Mouse (Mus musculus) forebrain, embryonic 10.5 days (tissue): ENCODE results near the gene Rd3. TPM values are rescaled to one million over a fixed set of nuclear protein-coding genes. Genes with fewer than 3 reads are reported as not detected.

Experiments used
- DNase-seq: peaks from one replicate; pipeline ENCODE4 v3.0.0-alpha.2; 2017; ENCODE audit warnings: low spot score; ENCODE audit errors: extremely low spot score
- H3K27ac ChIP-seq: fragments of 300-500 bp; sonication (generic); 2 replicates; pipeline ENCODE4 v1.5.1; 2016; ENCODE audit warnings: mild to moderate bottlenecking
- H3K27me3 ChIP-seq: fragments of 300-500 bp; sonication (generic); 2 replicates; pipeline ENCODE4 v1.6.1; 2016; ENCODE audit warnings: mild to moderate bottlenecking; ENCODE audit not compliant: poor library complexity, severe bottlenecking
- H3K36me3 ChIP-seq: fragments of 300-500 bp; sonication (generic); replicated peaks from 2 replicates; pipeline ENCODE4 v1.6.1; 2016; ENCODE audit warnings: mild to moderate bottlenecking, moderate library complexity
- H3K4me1 ChIP-seq: fragments of 300-500 bp; sonication (generic); 2 replicates; pipeline ENCODE4 v1.6.1; 2016
- H3K4me3 ChIP-seq: fragments of 300-500 bp; sonication (generic); 2 replicates; pipeline ENCODE4 v1.5.1; 2016; ENCODE audit warnings: mild to moderate bottlenecking, moderate library complexity
- H3K9me3 ChIP-seq: fragments of 300-500 bp; sonication (generic); 2 replicates; pipeline ENCODE4 v1.6.1; 2016; ENCODE audit warnings: mild to moderate bottlenecking, moderate library complexity
- WGBS: fragments of 180-500 bp; shearing (Covaris S2); methylation state at CpG from one replicate; pipeline ENCODE4 v1.1.7; 2016; 5-methylcytosine and 5-hydroxymethylcytosine counted together
- polyA plus RNA-seq: library from polyadenylated mRNA; unstranded; fragments of >200 nt; fragmentation: Nextera tagmentation; extraction: Ambion mirVana; gene quantifications from 2 replicates; pipeline ENCODE4 v1.2.1, GENCODE M21; 2016

The Rd3 gene
- polyA plus RNA-seq: 0.15 and 0.38 TPM in 2 replicates

DNA sequence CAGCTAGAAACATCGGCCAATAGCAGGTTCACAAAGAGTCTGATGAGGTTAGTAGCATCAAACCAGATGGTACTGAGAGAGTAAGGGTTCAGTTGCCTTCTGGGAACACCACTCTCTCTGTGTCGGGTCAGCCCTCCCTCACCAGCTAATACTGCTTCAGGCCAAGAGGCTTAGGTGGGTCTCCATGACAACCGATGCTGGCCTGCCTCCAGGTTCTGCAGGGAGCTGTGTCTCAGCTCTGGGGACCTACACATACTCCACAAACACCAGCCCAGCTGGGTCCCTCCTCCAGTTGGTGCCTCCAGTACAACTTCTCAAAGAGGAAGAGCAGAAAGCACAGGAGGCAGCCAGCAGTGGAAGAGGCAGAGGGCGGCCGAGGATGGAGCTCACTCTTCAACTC lies at the start of gene Rd3:
Gene Rd3, plus strand, starts transcription at position 184 of the 400 bp plus-strand sequence.
- Histone ChIP-seq H3K4me1 (peaks cover 26% of the 10 kb centered on the region), H3K27me3 (0 out of 2 replicates have a peak, but pooled peaks cover 4% of the 10 kb centered on the region), H3K36me3 (no peaks in the 10 kb centered on the region), H3K4me3 (no peak within 1 kb of the TSS), H3K9me3 (no peaks in the 10 kb centered on the region), H3K27ac (peak within 1 kb of the TSS; percentile 22; the same call in 1 of the 2 replicates)
- WGBS: 44% methylated on average over 5 of the region's 5 CpGs
- DNase-seq: no peak

DNA sequence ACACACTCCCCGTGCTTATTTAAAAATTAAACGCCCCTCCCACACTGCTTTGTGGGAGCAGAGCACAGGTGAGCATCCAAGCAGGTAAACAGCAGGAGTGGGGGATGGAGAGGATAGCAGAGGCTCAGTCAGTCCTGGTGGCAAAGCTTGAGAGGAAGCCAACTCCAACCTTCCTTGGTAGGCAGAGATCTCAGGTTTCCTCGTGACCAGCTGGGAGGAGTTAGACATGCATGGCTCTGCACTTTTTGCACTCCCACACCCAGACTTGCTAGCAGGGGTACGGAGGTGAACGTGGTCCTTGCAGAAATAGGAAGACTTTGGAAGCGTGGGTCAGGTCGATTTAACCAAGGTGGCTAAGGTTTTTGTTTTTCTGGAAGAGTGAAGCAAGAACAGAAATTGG lies 48.8 kb upstream of the Rd3 start:
- peaks cover 19% of the 10 kb centered on the region for H3K27me3 ChIP-seq
- H3K9me3 ChIP-seq: no peaks in the 10 kb centered on the region
- DNase-seq: no peak
- H3K27ac ChIP-seq: no peak overlapping the region
- no peaks in the 10 kb centered on the region for H3K36me3 ChIP-seq
- H3K4me3 ChIP-seq: no peak overlapping the region
- H3K4me1 ChIP-seq: peaks cover 16% of the 10 kb centered on the region; the same call in 1 of the 2 replicates
- WGBS: 82% methylated on average over 7 of the region's 7 CpGs

GRCm38 (mm10) chr1:191929065-191929464 lies 48.1 kb upstream of the Rd3 start:
- WGBS: 85% methylated on average over 8 of the region's 8 CpGs
- Histone ChIP-seq H3K27ac (no peak overlapping the region), H3K9me3 (no peaks in the 10 kb centered on the region), H3K4me3 (no peak overlapping the region), H3K27me3 (peaks cover 20% of the 10 kb centered on the region), H3K36me3 (no peaks in the 10 kb centered on the region), H3K4me1 (peaks cover 16% of the 10 kb centered on the region; the same call in 1 of the 2 replicates)
- DNase-seq: no peak

GRCm38 (mm10) chr1:191929897-191930524 lies 47.2 kb upstream of the Rd3 start:
- no peak for DNase-seq
- peaks cover 20% of the 10 kb centered on the region for H3K27me3 ChIP-seq
- 73% methylated on average over 12 of the region's 12 CpGs for WGBS

GRCm38 (mm10) chr1:191930525-191931105 lies 46.6 kb upstream of the Rd3 start:
- H3K36me3 ChIP-seq: no peaks in the 10 kb centered on the region
- H3K9me3 ChIP-seq: no peaks in the 10 kb centered on the region
- DNase-seq: no peak
- H3K27ac ChIP-seq: no peak overlapping the region
- H3K27me3 ChIP-seq: peaks cover 20% of the 10 kb centered on the region
- WGBS: 80% methylated on average over 3 of the region's 3 CpGs
- H3K4me3 ChIP-seq: no peak overlapping the region
- peaks cover 16% of the 10 kb centered on the region; the same call in 1 of the 2 replicates for H3K4me1 ChIP-seq

More at GRCm38 (mm10) chr1:191929897-191930524, 47.2 kb upstream of the Rd3 start:
- Histone ChIP-seq H3K27ac (no peak overlapping the region), H3K4me3 (no peak overlapping the region), H3K36me3 (no peaks in the 10 kb centered on the region), H3K4me1 (peaks cover 16% of the 10 kb centered on the region; the same call in 1 of the 2 replicates), H3K9me3 (no peaks in the 10 kb centered on the region)

- no peak for DNase-seq
- WGBS: 78% methylated on average over 8 of the region's 8 CpGs
- H3K27ac ChIP-seq: no peak overlapping the region
- H3K27me3 ChIP-seq: peaks cover 20% of the 10 kb centered on the region
- H3K4me1 ChIP-seq: peaks cover 10% of the 10 kb centered on the region; the same call in 1 of the 2 replicates
- H3K36me3 ChIP-seq: no peaks in the 10 kb centered on the region
- no peaks in the 10 kb centered on the region for H3K9me3 ChIP-seq
- H3K4me3 ChIP-seq: no peak overlapping the region
Measured at GRCm38 (mm10) chr1:191932286-191932985, 44.7 kb upstream of the Rd3 start.

DNA sequence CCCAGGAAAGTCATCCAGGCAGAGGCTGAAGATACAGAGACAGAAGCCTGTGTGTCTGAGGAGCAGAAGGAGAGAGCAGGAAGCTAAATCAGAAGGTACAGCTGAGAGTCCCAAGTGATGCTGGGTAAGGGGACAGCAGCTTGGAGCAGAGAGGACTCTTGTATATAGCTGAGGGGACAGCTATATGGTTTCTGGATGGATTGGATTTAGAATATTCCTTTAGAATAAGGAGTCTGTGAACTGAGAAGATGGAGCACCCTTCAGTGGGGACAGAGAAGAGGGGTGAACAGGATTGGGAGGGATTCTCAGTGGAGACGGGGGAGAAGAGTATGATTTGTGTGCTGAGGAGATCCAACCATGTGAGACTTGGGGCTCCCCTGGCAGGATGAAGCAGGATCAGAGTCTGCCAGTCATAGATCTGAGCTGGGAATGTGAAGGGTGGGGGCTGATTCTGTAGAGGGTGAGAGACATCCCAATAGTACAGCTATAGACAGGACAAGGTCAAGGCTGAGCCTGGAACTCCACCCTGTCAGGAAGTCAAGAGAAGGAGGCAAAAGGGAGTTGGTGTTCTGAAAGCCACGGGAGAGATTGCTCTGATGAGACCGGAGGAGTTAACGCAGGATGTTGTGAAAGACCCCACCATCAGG lies 44.1 kb upstream of the Rd3 start:
- H3K27ac ChIP-seq: no peak overlapping the region
- 70% methylated on average over 4 of the region's 4 CpGs for WGBS
- H3K4me1 ChIP-seq: peaks cover 8% of the 10 kb centered on the region; the same call in 1 of the 2 replicates
- H3K4me3 ChIP-seq: no peak overlapping the region
- DNase-seq: no peak
- H3K27me3 ChIP-seq: peaks cover 20% of the 10 kb centered on the region
- H3K9me3 ChIP-seq: no peaks in the 10 kb centered on the region
- H3K36me3 ChIP-seq: no peaks in the 10 kb centered on the region

- Histone ChIP-seq H3K36me3 (no peaks in the 10 kb centered on the region), H3K9me3 (no peaks in the 10 kb centered on the region), H3K4me3 (no peak overlapping the region), H3K27ac (no peak overlapping the region), H3K4me1 (peaks cover 8% of the 10 kb centered on the region; the same call in 1 of the 2 replicates), H3K27me3 (no peaks in the 10 kb centered on the region)
- no peak for DNase-seq
- 86% methylated on average over 6 of the region's 6 CpGs for WGBS
Measured at GRCm38 (mm10) chr1:191943638-191944037, 33.5 kb upstream of the Rd3 start.

DNA sequence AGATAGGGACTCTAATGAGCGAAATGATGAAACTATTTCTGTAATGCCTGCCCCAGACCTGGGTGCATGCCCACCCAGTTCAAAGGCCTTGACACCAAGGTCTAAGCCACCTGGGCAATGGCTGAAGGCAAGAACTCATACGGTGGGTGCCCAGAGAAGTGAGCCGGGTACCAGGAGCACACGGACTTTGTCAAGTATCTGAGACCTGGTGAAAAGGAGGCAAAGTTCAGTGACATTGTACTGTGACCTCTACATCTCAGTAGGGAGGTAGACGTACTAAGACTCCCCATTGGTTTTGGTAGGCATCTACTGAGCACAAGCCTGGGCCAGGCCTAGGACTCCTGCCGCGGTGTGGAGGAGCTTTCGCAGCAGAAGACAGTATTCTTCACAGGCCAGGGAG lies 31.8 kb upstream of the Rd3 start:
- peaks cover 8% of the 10 kb centered on the region; the same call in 1 of the 2 replicates for H3K4me1 ChIP-seq
- H3K27me3 ChIP-seq: no peaks in the 10 kb centered on the region
- DNase-seq: no peak
- no peak overlapping the region for H3K4me3 ChIP-seq
- 94% methylated on average over 8 of the region's 8 CpGs for WGBS
- H3K9me3 ChIP-seq: no peaks in the 10 kb centered on the region
- no peak overlapping the region for H3K27ac ChIP-seq
- H3K36me3 ChIP-seq: no peaks in the 10 kb centered on the region

- Histone ChIP-seq H3K27me3 (no peaks in the 10 kb centered on the region), H3K9me3 (no peaks in the 10 kb centered on the region), H3K4me3 (no peak overlapping the region), H3K27ac (no peak overlapping the region), H3K4me1 (peaks cover 8% of the 10 kb centered on the region; the same call in 1 of the 2 replicates), H3K36me3 (no peaks in the 10 kb centered on the region)
- 83% methylated on average over 5 of the region's 5 CpGs for WGBS
- DNase-seq: no peak
Measured at GRCm38 (mm10) chr1:191945756-191946155, 31.4 kb upstream of the Rd3 start.

GRCm38 (mm10) chr1:191946261-191946660 lies 30.9 kb upstream of the Rd3 start:
- WGBS: 83% methylated on average over 7 of the region's 7 CpGs
- H3K36me3 ChIP-seq: no peaks in the 10 kb centered on the region
- H3K4me1 ChIP-seq: peaks cover 8% of the 10 kb centered on the region; the same call in 1 of the 2 replicates
- H3K9me3 ChIP-seq: no peaks in the 10 kb centered on the region
- no peak overlapping the region for H3K4me3 ChIP-seq
- H3K27ac ChIP-seq: no peak overlapping the region
- no peak for DNase-seq
- no peaks in the 10 kb centered on the region for H3K27me3 ChIP-seq

DNA sequence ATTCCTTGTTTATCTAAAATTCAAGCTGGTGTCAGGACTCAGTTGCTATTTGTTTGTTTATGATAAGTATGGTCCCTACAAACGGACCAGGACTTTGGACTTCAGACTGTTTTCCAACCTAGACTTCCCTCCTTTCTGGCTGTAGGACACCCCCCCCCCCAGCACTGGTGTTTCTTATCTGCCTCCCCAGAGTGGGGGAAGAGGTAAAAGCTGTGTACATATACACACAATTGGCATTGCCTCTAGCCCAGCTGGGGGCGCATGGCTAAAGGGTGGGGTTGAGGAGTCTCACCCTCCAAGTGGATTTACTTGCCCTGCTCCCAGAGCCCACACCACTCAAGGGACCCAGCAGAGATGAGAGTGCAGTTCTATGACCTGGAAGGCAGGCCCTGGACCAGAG lies 30.3 kb upstream of the Rd3 start:
- WGBS: 97% methylated on average over 2 of the region's 2 CpGs
- no peaks in the 10 kb centered on the region for H3K36me3 ChIP-seq
- no peak overlapping the region for H3K27ac ChIP-seq
- DNase-seq: no peak
- no peak overlapping the region for H3K4me3 ChIP-seq
- no peaks in the 10 kb centered on the region for H3K9me3 ChIP-seq
- H3K27me3 ChIP-seq: no peaks in the 10 kb centered on the region
- H3K4me1 ChIP-seq: peaks cover 8% of the 10 kb centered on the region; the same call in 1 of the 2 replicates
